Mouse (Mus musculus) right cerebral cortex, postnatal 10 days (tissue): ENCODE data around the gene Cd164l2.

Experiments
- DNase-seq, 2 experiments: peaks; one replicate each; pipeline ENCODE4 v3.0.0; 2021; ENCODE audit warnings: low spot score in 2 of 2

Gene Cd164l2

DNA sequence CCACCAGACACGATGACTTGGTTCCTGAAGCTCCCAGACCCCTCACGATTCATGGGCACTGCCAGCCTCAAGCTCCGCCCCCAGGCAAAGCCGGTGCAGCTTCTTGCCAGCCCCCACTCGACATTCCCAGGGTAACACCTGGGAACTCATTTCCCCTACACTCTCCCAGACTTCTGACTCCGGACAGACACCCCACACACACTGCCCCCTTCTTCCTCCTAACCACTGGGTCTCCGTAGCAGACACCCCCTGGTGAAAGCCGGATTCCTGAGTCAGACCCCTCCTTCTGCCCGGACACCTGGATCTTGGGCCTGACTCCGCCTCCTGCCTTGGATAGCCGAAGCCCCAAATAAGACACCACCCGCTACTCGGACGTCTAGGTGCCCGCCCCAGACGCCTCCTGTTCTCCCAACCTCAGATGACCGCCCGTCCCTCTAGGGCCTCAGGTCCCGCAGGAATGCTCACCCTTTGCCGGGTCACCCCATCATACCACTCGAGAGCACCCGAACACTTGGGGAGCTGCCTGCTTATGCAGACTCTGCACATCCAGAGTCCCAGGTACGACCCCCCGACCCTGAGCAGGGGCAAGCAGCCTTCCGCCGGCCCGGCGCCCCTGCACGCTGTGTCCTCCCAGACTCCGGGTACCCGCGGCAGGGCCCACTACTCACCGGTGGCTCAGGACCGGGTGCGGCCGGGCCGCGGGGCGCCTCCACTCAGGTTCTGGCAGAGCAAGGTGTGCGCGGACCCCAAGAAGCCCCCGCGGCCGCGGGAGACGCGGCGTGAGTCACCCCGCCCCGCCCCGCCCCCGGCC is at the start of gene Cd164l2, which contains the start of gene Gpr3:
Gene Cd164l2, plus strand, starts transcription at position 381 of the 811 bp plus-strand sequence.
Gene Gpr3, minus strand, starts transcription at position 786 of the 811 bp plus-strand sequence.
- DNase-seq, result no peak

DNA sequence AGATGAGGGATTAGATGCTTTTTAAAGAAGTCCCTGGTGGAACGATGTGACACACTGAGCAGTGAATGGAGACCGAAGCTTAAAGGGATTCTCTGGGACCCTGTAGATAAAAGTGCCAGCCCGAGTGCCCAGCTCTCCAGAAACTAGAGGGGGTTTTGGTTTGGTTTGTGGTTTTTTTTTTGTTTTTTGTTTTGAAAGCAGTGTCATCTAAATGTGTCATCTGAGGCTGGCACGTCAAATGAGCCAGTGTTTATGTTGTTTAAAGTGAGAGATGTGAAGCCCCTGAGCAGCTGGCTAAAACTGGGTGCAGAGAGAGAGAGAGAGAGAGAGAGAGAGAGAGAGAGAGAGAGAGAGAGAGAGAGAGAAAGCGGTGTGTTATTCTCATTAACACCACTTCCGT is 49.7 kb upstream of the Cd164l2 start:
- DNase-seq, result no peak

DNA sequence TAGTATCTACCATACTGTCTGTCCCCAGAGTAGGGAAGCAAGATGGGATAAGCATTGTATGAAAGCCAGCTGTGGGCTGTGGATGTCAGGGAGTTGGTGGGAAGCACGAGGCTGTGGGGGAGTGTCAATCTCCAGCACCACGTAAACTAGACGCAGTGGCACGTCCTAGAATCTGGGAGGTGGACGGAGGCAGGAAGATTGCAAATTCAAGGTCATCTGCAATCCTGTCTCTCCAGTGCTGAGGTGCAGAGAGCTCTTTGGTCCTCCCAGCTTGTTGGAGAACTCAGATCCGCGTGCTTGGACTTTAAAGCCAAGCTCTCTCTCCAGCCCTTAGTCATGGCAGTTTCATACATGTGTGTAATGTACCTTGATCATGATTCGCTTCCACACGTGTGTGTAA is 45.2 kb upstream of the Cd164l2 start:
- no peak for DNase-seq

DNA sequence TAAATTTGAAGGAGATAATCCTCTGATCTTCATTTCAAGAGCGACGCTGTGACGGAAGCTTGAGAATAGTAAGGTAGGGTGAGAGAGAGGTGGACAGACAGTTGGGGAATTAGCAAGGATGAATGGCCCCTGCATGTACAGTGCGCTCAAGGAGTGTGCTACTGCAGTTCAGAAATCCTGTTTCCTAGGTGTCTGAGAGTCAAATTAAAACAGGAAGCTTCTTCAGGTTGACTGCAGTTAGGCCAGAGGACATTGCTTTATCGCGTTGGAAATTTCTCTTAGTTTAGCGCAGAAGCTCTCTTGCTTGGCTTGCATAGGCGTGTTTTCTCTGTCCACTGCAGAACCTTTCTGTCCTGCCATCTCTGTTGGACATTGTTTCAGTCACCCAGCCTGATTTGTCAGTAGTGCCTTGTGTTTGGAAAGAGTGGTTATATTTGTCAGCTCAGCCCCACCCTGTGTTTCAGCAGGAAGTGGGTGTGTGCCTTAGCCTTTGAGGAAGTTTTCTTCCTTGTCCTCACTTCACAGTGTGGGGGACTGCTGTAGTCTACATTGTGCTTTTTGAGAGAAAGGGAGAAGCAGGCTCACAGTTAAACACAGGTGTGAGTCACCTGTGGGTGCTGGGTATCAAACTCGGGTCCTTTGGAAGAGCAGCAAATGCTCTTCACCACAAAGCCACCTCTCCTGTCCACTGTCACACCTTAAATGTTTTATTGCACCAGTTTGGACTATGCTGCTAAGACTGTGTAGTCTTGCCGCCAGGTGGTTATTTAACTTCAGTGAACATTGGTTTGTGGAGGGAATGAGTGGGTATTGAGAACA is 42.5 kb upstream of the Cd164l2 start:
- DNase-seq, result no peak

DNA sequence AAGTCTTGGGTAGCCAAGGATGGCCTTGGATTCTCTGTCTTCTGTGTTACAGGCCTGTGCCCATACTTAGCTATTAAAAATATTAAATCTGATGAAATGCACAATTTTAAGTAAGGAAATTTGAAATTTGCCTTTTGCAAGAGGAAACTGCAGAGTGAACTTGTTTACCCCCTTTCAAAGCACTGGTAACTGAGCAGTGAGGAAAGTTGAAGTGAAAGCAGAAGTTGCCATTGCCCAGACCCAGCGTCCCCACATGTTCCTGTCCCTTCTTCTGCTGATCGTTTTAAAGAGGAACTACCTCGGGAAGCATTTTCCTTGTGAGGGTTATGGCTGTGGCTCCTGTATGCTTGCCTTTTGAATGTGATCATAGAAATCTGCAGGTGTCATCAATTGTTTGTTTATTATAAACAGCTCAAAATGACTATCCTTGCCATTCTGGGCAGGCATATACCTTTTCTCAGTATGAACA is 41.8 kb upstream of the Cd164l2 start:
- no peak for DNase-seq

DNA sequence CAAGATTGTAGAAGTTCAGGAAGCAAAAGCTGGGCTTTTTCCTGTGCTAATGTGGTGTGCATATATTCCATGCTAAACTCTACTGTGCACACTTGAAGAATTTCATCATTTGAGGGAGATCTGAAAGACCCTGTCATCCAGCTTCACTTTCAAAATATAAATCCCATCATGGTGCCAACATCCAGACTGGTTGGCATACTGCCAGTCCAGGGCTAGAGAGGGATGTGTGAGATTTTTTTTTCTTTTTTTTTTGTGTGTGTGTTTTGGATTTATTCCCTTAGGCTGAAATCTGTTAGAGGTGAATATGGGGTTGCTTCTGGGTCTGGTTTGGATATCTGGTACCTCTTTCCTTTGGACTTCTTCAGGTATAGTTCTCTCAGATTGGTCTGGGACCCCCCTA is 41.3 kb upstream of the Cd164l2 start:
- peak in 1 of 2 experiments; percentile 46 for DNase-seq

DNA sequence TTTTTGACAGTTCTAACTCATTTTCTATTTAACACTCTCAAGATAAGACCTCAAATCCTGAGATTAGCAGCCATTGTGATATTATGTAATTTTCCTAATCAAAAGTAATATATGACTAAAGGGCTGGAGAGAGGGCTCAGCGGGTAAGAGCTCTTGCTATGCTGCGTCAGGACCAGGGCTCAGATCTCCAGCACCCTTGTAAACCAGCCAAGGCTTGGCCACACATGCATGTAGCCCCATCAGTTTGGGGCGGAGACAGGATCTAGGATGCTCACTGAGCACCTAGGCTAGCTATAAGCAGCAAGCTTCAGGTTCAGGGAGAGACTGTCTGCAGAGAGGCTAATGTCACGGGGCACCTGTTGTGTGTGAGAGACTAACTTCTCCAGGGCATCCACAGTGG is 39.5 kb upstream of the Cd164l2 start:
- DNase-seq, result no peak

DNA sequence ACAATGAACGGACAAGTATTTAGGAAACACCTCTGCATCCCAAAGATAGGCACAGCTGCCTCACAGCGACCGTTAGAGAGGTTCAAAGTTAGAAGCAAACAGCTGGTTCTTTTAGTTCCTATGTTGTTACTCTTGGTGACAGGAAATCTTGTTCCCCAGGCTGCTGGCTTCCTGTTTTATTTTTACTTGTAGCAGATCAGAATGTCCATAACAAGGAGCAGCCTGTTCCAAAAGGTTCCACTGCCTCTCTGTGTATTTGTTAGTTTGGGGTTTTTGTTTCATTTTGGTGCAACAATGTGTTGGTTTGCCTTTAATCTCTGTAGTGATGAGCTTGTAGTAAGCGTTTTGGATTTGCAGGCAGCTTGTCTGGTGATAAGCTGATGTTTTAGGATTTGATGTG is 37.6 kb upstream of the Cd164l2 start:
- no peak for DNase-seq

DNA sequence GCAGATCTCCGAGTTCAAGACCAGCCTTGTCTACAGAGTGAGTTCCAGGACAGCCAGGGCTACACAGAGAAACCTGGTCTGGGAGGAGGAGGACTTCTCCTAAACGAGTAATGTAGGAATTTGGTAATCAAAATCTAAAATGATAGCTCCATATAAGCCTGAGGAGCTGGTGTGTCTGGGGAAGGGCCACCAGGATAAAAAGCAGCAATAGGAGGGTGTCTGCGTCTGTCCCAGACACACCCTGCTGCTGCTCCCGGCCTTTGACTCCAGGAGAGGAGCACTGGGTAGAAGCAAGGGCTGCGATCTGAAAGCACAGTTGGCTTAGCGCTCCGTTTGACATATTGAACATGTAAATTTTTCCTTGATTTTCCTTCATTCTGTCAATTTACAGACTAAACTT is 36.7 kb upstream of the Cd164l2 start:
- no peak for DNase-seq

DNA sequence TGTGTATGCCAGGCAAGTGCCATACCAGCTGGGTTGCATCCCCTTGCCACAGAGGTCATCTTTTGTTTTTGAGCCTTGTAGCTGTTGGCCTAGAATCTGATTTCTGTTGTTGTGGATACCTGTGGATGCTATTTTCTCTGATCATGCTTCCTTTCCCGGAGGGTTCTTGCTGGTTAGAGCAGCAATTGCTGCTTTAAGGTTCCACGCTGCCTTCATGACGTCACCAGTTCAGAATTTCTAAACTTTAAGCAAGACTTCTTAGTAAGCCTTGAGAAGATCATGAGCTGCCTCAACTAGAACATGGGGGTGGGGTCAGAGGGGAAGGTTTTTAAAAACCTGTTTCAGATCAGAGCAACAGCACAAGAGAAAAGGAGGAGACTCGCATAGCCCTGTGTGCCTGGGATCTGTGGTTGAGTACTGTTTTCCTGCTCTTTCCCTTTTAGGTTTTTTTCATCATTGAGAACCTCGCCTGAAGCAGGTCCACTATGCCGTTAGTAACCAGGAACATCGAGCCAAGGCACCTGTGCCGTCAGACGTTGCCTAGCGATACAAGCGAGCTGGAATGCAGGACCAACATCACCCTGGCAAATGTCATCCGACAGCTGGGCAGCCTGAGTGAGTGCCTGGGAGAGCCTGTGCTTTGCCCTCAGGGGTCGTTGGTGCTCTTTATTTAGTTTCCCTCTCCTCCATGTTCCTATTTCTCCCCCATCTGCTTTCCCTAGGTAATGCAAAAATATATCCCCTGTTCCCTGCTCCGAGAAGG is 35.8 kb upstream of the Cd164l2 start:
- DNase-seq, result no peak

DNA sequence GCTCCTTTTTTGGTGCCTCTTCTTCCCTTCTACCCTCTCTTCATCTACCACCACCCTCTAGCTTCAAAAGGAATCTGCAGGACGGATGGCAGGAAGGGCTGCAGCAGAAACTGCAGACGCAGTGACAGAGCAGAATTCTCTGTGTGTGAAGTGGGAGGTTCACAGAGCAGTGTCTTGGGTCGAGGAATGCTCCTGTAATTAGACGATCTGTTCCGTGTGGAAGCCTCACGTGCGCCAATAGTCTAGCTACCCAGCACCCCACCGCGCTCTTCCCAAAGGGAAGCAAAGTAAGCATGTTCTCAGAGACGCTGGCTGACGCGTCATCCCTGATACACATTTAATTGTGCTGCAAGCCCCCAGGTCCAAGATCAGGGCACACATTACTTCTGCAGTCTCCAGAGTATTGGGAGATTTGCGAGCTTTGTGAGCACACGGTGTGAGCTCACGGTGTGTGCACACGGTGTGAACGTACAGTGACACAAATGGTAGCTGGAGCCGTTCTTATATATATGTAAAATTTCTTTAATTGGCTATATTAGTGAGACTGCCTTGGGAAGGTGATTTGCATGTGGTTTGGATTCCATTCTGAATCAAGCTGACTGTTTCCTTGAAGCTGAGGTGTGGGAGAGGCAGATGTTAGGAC is 35.0 kb upstream of the Cd164l2 start:
- peak; percentile 58 to 70 for DNase-seq

DNA sequence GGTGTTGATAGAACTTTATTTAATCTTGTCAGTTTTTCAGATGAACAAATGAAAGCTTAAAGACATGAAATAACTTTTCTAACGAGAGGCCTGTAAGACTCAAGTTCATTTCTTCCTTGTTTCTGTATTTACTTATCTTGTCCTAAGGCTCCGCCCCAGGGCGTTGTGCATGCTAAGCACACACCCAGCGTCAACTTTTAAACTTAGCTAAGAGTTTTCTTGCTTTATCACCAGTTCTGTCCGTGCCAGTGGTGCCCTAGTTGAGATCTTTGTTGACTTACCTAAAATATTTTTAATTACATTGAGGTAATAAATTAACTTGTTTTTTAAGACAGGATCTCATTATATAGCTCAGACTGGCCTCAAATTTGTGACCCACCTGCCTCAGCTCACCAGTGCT is 33.6 kb upstream of the Cd164l2 start:
- no peak for DNase-seq

DNA sequence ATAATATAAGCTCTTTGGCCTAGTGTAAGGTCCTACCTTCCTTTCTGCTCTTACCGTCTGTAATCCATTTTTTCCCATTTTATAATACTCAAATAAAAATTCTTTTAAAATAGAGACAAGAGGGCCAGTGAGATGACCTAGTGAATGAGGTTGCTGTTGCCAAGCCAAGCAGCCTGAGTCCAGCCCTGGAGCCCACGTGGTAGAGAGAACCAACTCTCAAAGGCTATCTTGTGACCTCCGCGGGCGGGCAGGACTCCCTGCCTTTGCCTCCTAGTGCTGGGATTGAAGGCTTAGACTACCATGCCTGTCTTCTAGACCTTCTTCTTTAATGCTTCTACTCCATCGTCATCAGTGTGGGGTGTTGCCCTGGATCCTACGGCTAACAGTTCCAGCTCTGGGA is 32.7 kb upstream of the Cd164l2 start:
- no peak for DNase-seq

DNA sequence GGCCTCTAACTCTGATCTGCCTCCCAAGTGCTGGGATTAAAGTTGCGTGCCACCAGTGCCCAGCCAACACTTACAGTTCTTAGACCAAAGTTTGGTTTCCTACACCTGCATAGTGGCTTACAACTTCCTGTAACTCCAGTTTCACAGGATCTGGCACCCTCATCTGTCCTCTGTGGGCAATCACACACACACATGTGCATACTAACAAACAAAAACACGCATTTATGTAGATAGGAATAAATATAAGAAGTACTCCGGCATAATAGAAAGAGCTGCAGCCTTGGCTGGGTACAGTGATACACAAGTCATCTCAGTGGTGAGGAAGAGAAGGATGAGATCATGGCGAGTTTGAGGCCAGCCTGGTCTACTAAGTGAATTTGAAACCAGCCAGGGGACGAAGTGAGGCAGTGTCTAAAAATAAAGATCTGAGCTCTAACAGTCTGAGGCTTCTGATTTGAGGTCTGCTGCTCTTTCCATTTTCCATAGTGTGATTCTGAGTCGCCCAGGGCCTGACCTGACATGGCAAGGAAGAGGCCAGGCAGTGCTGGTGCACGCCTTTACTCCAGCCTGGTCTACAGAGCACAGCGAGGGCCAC is 29.4 kb upstream of the Cd164l2 start:
- DNase-seq, result no peak

DNA sequence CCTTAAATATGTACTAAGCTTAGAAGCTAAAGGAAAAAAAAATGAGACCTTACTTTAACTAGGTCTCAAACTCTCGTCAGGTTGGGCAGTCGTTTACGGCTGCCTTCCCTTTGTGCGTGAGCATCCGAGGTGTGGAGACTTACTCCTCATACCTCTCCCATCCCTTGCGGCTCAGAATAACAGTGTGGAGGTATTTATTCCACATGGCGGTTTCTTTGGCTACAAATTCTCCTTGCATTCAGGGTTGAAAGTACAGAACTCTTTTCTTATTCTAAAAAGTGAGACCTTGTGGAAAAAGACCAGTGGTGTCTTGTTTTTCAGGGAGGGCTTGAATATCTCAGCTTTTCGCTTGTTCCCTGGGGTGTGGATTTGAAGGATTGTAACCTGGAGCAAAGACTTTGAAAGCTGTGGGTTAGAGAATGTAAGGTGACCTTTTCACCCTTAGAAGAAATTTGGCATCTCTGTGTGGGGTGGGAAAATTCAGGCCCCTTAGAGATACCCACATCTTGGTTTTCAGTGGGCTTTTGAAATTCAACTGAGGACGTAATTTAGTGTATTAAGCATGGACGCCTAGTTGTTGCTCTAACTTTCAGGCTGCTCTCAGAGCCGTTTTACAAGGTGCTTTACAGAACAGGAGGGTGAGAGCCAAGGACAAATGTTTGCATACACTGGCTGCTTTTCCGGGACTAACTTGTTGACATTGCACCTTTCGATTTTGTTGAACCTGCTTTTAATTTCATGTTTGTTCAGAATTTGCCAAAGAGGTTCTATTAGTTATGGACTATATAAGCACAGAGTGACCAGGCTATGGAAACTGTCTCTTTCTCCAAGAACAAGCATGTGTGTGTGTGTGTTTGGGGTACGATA is 27.7 kb upstream of the Cd164l2 start:
- no peak for DNase-seq

DNA sequence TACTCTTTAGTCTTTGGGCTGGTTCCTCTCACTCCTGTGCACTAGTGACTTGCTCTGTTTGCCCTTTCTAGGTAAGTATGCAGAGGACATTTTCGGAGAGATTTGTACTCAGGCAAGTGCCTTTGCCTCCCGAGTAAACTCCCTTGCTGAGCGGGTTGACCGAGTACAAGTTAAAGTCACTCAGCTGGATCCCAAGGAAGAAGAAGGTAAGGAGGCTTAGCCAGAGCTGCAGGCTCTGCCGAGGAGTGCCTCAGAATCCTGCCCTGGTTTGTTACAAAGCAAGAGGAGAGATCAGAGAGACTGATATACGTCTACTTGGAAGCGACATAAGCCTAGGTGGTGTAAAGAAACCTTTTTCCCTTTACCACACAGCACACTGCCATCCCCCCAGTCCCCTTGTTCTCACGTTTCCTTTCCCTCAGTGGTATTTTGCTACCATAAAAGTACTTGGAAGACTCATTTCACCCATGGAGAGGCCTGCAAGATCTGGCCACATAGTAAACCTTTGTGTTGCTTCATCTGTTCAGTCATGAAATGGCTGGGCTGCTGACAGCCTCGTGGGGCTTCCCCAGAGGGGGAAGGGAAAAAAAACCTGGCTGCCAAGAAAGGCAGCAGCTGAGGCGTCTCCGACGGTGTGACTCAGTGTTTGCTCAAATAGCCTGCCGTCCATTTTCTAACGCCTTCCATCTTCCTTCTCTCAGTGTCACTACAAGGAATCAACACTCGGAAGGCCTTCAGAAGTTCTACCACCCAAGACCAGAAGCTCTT is 26.8 kb upstream of the Cd164l2 start:
- no peak for DNase-seq

DNA sequence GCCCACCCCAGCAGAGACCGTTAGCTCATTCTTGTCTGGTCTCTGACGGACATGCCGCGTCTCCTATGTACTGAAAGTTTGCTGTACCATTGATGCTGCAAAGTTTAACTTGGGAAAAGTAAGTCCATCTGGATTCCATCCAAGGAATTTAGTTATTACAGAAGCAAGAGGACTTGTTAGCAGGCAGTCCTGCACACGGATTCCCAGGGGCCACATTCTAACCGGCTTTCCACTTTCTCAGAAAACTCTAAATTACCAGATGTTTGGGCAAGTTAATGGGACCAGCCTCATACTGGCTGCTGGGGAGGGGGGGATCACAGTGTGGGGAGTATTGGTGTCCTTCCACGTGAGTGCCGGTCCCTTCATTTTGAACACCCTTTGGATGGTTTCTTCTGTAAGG is 26.0 kb upstream of the Cd164l2 start:
- no peak for DNase-seq

DNA sequence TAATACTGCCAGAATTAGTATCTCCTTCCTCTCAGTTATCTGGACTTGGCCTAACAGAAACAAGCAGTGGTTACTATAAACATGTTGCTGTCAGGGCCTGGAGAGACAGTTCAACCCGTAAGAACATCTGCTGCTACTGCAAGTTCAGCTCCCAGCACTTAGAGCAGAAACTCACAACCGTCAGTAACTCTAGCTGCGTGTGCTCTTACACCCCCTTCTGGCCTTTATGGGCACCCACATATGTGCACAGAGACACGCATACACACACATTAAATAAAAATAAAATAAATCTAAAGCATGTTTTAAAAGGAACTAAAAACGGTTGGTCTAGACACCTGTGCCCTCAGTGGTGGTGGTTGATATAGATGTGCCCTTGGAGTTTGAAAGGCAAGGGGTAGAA is 25.1 kb upstream of the Cd164l2 start:
- no peak for DNase-seq

DNA sequence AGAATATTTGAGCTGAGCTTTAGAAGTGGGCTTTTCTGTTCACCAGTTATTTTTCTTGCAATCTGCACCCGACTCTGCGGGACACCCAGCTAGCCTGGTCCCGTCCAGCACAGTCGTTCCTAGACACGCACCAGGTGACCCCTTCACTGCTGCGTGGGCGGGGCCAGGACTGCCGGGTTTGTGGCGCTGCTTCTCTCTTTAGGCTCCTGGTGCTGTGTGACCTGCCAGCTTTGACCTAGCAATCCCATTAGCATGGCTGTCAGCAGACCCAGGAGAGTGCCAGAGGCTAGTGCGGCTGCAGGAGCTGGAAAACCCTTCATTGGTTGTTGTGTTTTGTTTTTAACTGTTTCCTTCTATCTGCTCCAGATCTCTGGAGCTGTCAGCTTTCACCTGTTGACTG is 22.5 kb upstream of the Cd164l2 start:
- DNase-seq, result no peak

DNA sequence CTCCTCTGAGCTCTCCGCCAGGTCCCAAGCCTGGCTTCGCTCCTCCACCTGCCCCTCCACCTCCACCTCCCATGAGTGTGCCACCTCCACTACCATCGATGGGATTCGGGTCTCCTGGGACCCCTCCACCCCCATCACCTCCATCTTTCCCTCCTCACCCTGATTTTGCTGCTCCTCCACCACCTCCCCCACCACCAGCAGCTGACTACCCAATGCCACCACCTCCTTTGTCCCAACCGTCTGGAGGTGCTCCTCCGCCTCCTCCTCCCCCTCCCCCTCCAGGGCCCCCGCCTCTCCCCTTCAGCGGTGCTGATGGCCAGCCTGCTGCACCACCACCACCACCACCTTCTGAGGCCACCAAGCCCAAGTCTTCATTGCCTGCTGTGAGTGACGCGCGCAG is 17.4 kb upstream of the Cd164l2 start:
- DNase-seq, result no peak
